Mouse (Mus musculus) mouse trophoblast stem cell (cell line): ENCODE results near the gene Ppfia2.

Experiments used
- in situ Hi-C, 2 experiments: fragments of 300-500 bp; cut with MseI, MboI; formaldehyde crosslinking; loops; 2 replicates in 1 of 2; 3 replicates in 1 of 2; pipeline ENCODE4 v1.15.1; 2025

Gene Ppfia2

DNA sequence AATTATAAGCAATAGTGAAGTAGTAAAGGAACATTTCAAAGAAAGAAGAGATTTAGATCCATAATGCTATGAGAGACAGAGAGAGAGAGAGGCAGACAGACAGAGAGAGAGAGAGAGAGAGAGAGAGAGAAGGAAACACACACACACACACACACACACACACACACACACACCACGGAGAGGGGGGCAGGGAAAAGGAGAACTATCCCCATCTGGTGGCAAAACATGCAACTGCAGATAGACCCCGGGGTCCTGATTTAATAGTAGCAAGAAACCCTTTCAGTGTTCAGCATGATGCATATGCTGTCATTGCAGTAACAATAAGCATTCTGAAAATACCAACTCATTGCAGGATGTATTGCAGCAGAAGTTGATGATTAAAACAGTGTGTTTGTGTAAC, 442.9 kb downstream of the Ppfia2 start:
- in situ Hi-C loops = loop anchor here in 1 of 2 experiments (25.0 kb wide), 1 partner anchor 301 kb away; no protein-coding TSS in a partner anchor

- in situ Hi-C loops = loop anchor here in 1 of 2 experiments (25.0 kb wide), 1 partner anchor 302 kb away; no protein-coding TSS in a partner anchor
These were observed 444.1 kb downstream of the Ppfia2 start for GRCm38 (mm10) chr10:106914275-106914674.

GRCm38 (mm10) chr10:106914822-106915221, 444.7 kb downstream of the Ppfia2 start:
- in situ Hi-C loops = loop anchor here in 1 of 2 experiments (25.0 kb wide), 1 partner anchor 303 kb away; no protein-coding TSS in a partner anchor

- in situ Hi-C loops = loop anchor here in 1 of 2 experiments (25.0 kb wide), 1 partner anchor 312 kb away; no protein-coding TSS in a partner anchor
These were observed 454.2 kb downstream of the Ppfia2 start for GRCm38 (mm10) chr10:106924334-106924733.

- in situ Hi-C loops = loop anchor here in 1 of 2 experiments (25.0 kb wide), 1 partner anchor 312 kb away; no protein-coding TSS in a partner anchor
These were observed 454.7 kb downstream of the Ppfia2 start for GRCm38 (mm10) chr10:106924798-106925197.

GRCm38 (mm10) chr10:106928576-106929332, 458.6 kb downstream of the Ppfia2 start:
- in situ Hi-C loops = no loop called here

DNA sequence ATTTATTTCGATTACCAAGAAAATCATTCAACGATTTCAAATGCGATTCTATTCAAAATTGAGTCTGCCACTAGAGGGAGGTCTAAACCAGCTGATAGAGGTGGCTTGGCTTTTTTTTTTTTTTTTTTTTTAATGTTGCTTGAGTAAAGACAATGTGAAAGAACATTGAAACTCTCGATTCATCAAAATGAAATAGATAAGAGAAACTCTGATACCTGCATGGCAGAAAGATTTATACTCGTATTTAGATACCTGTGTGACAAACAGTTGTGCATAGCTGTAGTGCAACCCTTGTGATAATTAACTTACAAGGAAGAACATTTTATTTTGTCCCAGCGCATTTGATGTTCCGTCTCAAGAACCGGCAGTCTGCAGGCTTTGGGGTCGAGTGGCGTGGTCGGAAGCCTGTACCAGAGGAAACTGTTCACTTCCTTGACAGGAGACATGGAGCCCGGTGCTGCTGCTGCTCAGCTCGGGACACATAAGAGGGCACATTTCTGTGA, 462.5 kb downstream of the Ppfia2 start:
- in situ Hi-C loops = no loop called here

DNA sequence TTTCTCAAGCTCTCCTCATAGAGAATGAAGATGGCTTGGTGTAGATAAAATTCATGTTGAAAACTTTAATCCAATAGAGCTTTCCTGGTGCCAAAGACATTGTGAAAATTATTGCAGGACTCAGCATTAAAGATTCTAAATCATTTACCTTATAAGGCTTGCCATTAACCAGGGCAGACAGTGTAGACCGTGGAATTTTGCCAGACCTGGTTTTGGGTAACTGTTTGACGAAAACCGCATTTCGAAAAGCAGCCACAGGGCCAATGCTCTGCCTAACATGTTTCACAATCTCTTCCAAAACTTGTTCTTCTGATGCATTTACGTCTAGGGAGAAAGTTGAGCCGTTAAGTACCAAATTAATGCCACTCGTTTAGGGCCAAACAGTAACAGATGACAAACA, 466.9 kb downstream of the Ppfia2 start:
- in situ Hi-C loops = no loop called here

DNA sequence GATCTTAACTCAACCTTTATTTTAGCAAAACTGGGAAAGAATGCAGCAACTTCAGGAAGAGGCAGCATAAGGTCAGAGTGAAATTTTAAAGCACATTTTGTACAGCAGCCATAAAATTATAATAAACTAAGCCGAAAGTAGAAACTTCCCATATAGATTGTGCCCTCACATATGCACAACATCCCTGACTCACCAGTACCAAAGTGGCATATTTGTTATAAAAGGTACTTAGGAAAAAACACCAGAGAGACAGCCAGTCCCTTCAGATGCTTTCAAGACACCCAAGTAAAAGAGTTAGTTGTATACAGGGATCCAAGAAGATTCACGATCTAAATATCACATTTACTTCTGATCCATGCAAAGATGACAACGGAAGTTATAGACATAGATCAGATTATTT, 468.7 kb downstream of the Ppfia2 start:
- in situ Hi-C loops = no loop called here

DNA sequence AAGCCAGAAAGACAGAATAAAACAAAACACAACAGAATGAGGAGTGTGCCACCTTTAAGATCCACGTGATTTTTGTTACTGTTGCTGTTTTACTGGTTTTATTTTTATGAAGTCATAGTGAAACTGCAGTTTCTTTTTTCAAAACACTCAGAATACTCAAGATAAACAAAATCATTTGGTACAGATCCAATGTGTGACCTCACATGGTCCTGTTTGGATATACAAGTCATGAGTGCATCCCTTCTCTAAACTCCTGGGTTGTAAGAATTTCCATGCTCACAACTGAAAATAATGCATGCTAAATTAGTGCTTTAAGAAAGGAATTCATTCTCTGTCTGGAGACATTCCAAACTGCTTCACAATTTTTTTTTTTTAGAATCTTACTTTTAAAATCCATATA, 469.3 kb downstream of the Ppfia2 start:
- in situ Hi-C loops = no loop called here

DNA sequence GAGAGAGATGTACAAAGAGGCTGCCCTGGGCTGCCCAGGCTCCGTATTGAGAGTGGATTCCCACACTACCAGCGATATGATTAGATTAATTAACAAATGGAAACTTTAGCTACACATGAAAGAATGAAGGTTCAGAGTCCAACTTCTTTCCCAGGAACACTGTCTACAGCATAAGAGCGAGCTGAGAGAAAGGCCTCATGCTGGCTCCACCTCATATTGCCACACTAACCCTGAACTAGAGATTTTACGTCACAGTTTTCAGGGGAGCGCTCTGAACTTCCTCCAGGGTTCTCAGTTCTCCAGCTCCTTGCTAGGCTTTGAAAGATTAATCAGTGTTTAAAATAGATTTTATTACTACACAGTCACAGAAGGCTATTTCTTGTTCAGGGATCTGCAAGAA, 471.2 kb downstream of the Ppfia2 start:
- in situ Hi-C loops = no loop called here

DNA sequence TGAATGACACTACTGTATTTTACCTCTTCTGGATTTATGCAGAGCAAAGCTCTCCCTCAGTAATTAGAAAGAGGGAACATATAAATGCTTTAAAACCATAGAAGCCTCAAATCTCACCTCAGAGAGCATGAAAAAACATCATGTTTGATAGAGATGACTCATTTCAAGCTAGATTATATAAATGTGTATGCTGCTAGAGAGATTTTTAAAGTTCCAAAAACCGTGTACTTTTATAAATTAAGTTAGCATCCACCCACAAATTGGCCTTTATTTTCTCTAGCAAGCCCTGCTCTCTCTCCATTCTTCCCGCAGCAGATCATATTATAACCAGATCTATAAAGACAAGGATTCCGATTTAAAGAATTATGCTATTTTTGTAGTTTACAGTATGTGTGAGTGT, 488.9 kb downstream of the Ppfia2 start:
- in situ Hi-C loops = no loop called here

DNA sequence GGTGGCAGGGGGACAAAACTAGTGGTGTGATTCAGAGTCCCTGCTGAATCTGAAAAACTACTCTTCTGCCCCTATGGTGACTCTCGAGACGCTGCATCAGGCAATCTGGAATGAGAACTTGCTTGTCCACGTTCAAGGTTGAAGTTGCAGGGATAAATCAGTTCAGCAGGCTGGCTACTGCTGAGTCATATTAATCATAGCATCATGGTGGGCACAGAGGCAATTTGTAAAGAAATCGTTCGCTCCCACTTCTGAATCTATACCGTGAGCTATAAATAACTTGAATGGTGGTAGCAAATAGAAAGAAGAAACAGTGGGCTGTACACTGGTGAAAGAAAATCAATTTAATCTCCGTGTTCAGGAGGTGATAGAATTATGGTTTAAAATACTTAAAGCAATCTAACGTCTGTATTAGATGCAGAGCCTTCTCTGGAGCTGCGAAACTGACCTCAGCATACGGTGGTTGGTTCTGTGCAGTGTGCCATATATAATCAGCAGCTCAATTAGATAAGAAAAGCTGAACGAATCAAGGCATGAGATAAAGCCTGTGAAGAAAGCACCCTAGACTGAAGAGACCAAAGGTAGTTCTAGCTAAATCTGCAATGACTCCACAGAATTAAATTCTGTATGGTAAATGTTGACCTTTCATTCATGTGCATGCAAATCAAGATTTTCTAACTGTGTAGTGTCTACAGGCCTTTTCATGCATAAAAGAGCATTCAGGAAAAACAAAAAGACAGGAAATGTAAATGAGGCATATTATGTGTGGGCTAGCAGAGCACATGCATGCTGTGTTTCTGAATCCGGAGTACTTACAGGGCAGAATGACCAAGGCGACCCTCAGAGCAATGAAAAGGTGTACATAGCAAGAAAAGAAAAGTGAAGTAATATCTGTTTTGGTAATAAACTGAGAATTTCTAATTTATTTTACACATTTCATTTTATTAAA, 505.3 kb downstream of the Ppfia2 start:
- in situ Hi-C loops = no loop called here
